Mouse (Mus musculus) liver, embryonic 14.5 days (tissue): ENCODE measurements around the gene Olfr1369-ps1. TPM values are rescaled to one million over a fixed set of nuclear protein-coding genes. Genes with fewer than 3 reads are reported as not detected.
"Not testable (repeated sequence)": the region's sequence is repeated elsewhere in the genome, so short reads cannot be mapped to it uniquely, and the experiment has no call there.

Experiments
- ATAC-seq: fragments of 200-750 bp; cut with Nextera tagmentation; 2 replicates; pipeline ENCODE4 v1.8.0; 2017; ENCODE audit warnings: moderate number of reproducible peaks, mild to moderate bottlenecking, moderate library complexity; ENCODE audit not compliant: insufficient read depth
- DNase-seq, 3 experiments: peaks; one replicate each; pipeline ENCODE4 v3.0.0-alpha.2; 2012 to 2013; ENCODE audit warnings: low read depth in 3 of 3, low spot score in 3 of 3
- H3K27ac ChIP-seq: fragments of 300-500 bp; sonication (generic); 2 replicates; pipeline ENCODE4 v1.5.1; 2014; ENCODE audit warnings: moderate library complexity, mild to moderate bottlenecking, control low read depth, inconsistent platforms
- H3K27me3 ChIP-seq: fragments of 300-500 bp; sonication (generic); 2 replicates; pipeline ENCODE4 v1.6.1; 2014; ENCODE audit warnings: mild to moderate bottlenecking, low read length, moderate library complexity; ENCODE audit not compliant: control insufficient read depth, insufficient read depth
- H3K36me3 ChIP-seq: fragments of 300-500 bp; sonication (generic); replicated peaks from 2 replicates; pipeline ENCODE4 v1.6.1; 2014; ENCODE audit warnings: low read depth; ENCODE audit not compliant: control insufficient read depth, insufficient read depth
- H3K4me1 ChIP-seq, 2 experiments: fragments of 200-500 bp in 1 of 2; fragments of 300-500 bp in 1 of 2; sonication (generic) in 1 of 2; replicated peaks; 2 replicates each; pipeline ENCODE4 v1.6.1; 2012 to 2014; ENCODE audit warnings: antibody characterized with exemption in 1 of 2, inconsistent platforms in 1 of 2, low read length in 1 of 2; ENCODE audit not compliant: control insufficient read depth in 2 of 2, insufficient read depth in 2 of 2
- H3K4me2 ChIP-seq: fragments of 300-500 bp; sonication (generic); 2 replicates; pipeline ENCODE4 v1.6.1; 2014; ENCODE audit warnings: low read depth, mild to moderate bottlenecking, control low read depth, moderate library complexity
- H3K4me3 ChIP-seq, 2 experiments: fragments of 200-500 bp in 1 of 2; fragments of 300-500 bp in 1 of 2; sonication (generic) in 1 of 2; 2 replicates each; pipeline ENCODE4 v1.5.1; 2012 to 2014; ENCODE audit warnings: low read depth in 2 of 2, low read length in 2 of 2, mild to moderate bottlenecking in 2 of 2, control low read depth in 1 of 2, inconsistent platforms in 1 of 2, moderate library complexity in 1 of 2; ENCODE audit not compliant: insufficient read depth in 1 of 2
- H3K9ac ChIP-seq: fragments of 300-500 bp; sonication (generic); replicated peaks from 2 replicates; pipeline ENCODE4 v1.6.1; 2014; ENCODE audit warnings: mild to moderate bottlenecking, control low read depth, moderate library complexity
- H3K9me3 ChIP-seq: fragments of 300-500 bp; sonication (generic); 2 replicates; pipeline ENCODE4 v1.6.1; 2016; ENCODE audit warnings: low read length, mixed read lengths; ENCODE audit not compliant: control insufficient read depth
- CTCF ChIP-seq: IDR thresholded peaks from 2 replicates; pipeline ENCODE4 v1.5.1; 2016; ENCODE audit warnings: antibody characterized with exemption, low read depth, control low read depth
- EP300 ChIP-seq: IDR thresholded peaks from 2 replicates; pipeline ENCODE4 v1.6.1; 2016; ENCODE audit warnings: antibody characterized with exemption, low read depth
- WGBS: fragments of 180-500 bp; shearing (Covaris S2); extraction: QIAGEN DNeasy Blood & Tissue Kit; methylation state at CpG from one replicate; pipeline ENCODE4 v1.1.7; 2014; ENCODE audit not compliant: insufficient replicate concordance; 5-methylcytosine and 5-hydroxymethylcytosine counted together
- polyA plus RNA-seq, 2 experiments: library from polyadenylated mRNA; depleted of rRNA in 1 of 2; stranded (reverse) in 1 of 2; unstranded in 1 of 2; fragments of >200 nt; fragmentation: Nextera tagmentation in 1 of 2; extraction: Ambion mirVana in 1 of 2; gene quantifications; 2 replicates each; pipeline versions ENCODE4 v1.2.1 to v1.2.3; 2012 to 2014

Gene Olfr1369-ps1
- polyA plus RNA-seq, 2 experiments: 0.03 TPM; not detected in 1

- H3K9ac ChIP-seq: no peak overlapping the region
- no peak overlapping the region for H3K4me2 ChIP-seq
- no peaks in the 10 kb centered on the region for H3K27me3 ChIP-seq
- no peak overlapping the region for H3K27ac ChIP-seq
- 73% methylated on average over 6 of the region's 6 CpGs for WGBS
- H3K4me3 ChIP-seq: no peak overlapping the region
- ATAC-seq (no peak), DNase-seq (no peak)
- H3K9me3 ChIP-seq: no peaks in the 10 kb centered on the region
- TF ChIP-seq CTCF (no peak), EP300 (no peak)
- H3K4me1 ChIP-seq: no peaks in the 10 kb centered on the region
- H3K36me3 ChIP-seq: no peaks in the 10 kb centered on the region
Observed at GRCm38 (mm10) chr13:21110441-21110840, 842 bp upstream of the Olfr1369-ps1 start.

- no peak overlapping the region for H3K27ac ChIP-seq
- 20% methylated on average over 4 of the region's 4 CpGs for WGBS
- ATAC-seq: peak; percentile 70
- no peak overlapping the region for H3K9ac ChIP-seq
- DNase-seq: no peak
- H3K4me3 ChIP-seq: no peak overlapping the region
- H3K27me3 ChIP-seq: no peaks in the 10 kb centered on the region
- H3K9me3 ChIP-seq: no peaks in the 10 kb centered on the region
- no peak overlapping the region for H3K4me2 ChIP-seq
- TF ChIP-seq CTCF (no peak), EP300 (peak; percentile 63)
- H3K4me1 ChIP-seq: no peaks in the 10 kb centered on the region
- H3K36me3 ChIP-seq: no peaks in the 10 kb centered on the region
Observed at GRCm38 (mm10) chr13:21114121-21114520, 2.8 kb downstream of the Olfr1369-ps1 start.

GRCm38 (mm10) chr13:21129339-21129738 is 18.1 kb downstream of the Olfr1369-ps1 start, which contains the start of gene Olfr263:
Gene Olfr263, plus strand, starts transcription at chr13:21129639.
- ATAC-seq, H3K27ac ChIP-seq, H3K9ac ChIP-seq, H3K27me3 ChIP-seq, H3K9me3 ChIP-seq, H3K4me3 ChIP-seq, H3K4me1 ChIP-seq, H3K4me2 ChIP-seq, DNase-seq, H3K36me3 ChIP-seq: not testable (repeated sequence)
- WGBS: 51% methylated on average over 3 of the region's 3 CpGs

DNA sequence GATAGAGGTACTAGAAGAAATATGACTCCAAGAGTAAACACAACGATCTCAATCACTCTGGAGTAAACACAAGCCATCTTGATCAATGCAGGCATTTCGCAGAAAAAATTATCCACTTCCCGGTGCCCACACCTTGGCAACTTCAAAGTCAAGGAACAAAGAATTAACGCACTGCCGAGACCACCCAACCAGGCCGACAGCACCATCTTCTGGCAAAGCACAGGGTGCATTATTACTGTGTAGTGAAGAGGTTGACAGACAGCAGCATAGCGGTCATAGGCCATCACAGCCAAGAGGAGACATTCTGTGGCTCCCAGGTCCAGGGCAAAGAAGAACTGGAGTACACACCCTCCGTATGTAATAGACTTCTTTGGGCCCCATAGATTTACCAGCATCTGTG is 31.1 kb downstream of the Olfr1369-ps1 start:
- TF ChIP-seq EP300 (no peak), CTCF (peak; percentile 38)
- WGBS: 29% methylated on average over 8 of the region's 8 CpGs
- Histone ChIP-seq H3K4me1 (no peaks in the 10 kb centered on the region), H3K9ac (no peak overlapping the region), H3K4me2 (no peak overlapping the region), H3K36me3 (no peaks in the 10 kb centered on the region), H3K4me3 (no peak overlapping the region), H3K9me3 (no peaks in the 10 kb centered on the region), H3K27ac (no peak overlapping the region), H3K27me3 (no peaks in the 10 kb centered on the region)
- ATAC-seq (no peak), DNase-seq (no peak)

DNA sequence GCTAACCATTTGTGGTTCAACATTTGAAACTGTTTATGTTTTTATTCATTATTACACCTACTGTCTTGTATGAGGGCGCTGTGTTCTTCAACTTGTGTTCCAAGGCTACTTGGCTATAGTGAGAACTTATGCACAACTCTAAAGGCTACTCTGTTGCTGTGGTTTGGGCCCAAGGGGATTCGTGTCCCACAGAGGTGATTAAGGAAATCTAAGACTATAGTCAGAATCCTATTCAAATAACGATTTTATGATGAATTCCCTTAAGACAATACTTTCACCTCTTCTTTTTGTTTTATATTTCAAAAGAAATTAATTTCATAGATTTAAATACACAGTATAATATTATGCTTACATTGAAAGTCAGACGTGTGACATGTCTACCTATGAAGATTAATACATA is 34.5 kb downstream of the Olfr1369-ps1 start, which contains the start of gene Olfr1368:
Gene Olfr1368, minus strand, starts transcription at position 101 of the 400 bp plus-strand sequence.
- no peaks in the 10 kb centered on the region for H3K4me1 ChIP-seq
- TF ChIP-seq CTCF: no peak
- no peak for TF ChIP-seq EP300
- WGBS: 45% methylated on average over 4 of the region's 4 CpGs
- H3K9me3 ChIP-seq: no peaks in the 10 kb centered on the region
- no peak within 1 kb of the TSS for H3K9ac ChIP-seq
- H3K36me3 ChIP-seq: no peaks in the 10 kb centered on the region
- DNase-seq: no peak
- H3K4me2 ChIP-seq: no peak within 1 kb of the TSS
- no peak for ATAC-seq
- H3K27ac ChIP-seq: no peak within 1 kb of the TSS
- H3K4me3 ChIP-seq: no peak within 1 kb of the TSS
- no peaks in the 10 kb centered on the region for H3K27me3 ChIP-seq
